17 mouse cellular contexts compared by ENCODE assay signal in genomic region chr2:123194533-123194932, GRCm38 (mm10).
DNase-seq lines count a peak whose midpoint lies in the region; ATAC-seq and TF ChIP-seq lines count a peak whose summit lies in the region.
"Had no signal": no experiment of that assay in that cellular context is flagged by ENCODE, and none has a peak within 500 bp of the region (broad histone marks: within the 10 kb centered on the region; RNA-seq: fewer than 3 reads in every experiment).

No protein-coding gene starts in this region.

- peak; percentile 29; the same call in 1 of the 2 replicates for TF ChIP-seq CTCF in kidney, postnatal 0 days (IDR thresholded peaks at IDR 0.05; ENCODE audit: low read depth)
- TF ChIP-seq CTCF in liver, postnatal 0 days (IDR thresholded peaks at IDR 0.05; ENCODE audit: low read depth): no peak

- H3K27ac ChIP-seq in kidney, postnatal 0 days: no peak overlapping the region
- H3K27ac ChIP-seq in liver, postnatal 0 days (ENCODE audit: low read depth): no peak overlapping the region
- H3K27ac ChIP-seq: embryonic facial prominence, embryonic 12.5 days; heart, embryonic 13.5 days; hindbrain, embryonic 10.5 days; liver, embryonic 12.5 days had no signal

- no peaks in the 10 kb centered on the region for H3K27me3 ChIP-seq in kidney, postnatal 0 days (ENCODE audit: insufficient read depth, low read length)
- H3K27me3 ChIP-seq in liver, postnatal 0 days (ENCODE audit: insufficient read depth, low read length): no peaks in the 10 kb centered on the region
- H3K27me3 ChIP-seq: embryonic facial prominence, embryonic 12.5 days; heart, embryonic 13.5 days; liver, embryonic 12.5 days had no signal

- ATAC-seq in kidney, postnatal 0 days (replicated peaks; ENCODE audit: low FRiP score, low read depth): no peak
- no peak for ATAC-seq in liver, postnatal 0 days
- ATAC-seq: liver, embryonic 12.5 days; midbrain, embryonic 16.5 days had no signal

- H3K36me3 ChIP-seq in kidney, postnatal 0 days (ENCODE audit: insufficient read depth, low read length): no peaks in the 10 kb centered on the region
- H3K36me3 ChIP-seq in liver, postnatal 0 days (replicated peaks; ENCODE audit: insufficient read depth, low read length): no peaks in the 10 kb centered on the region
- H3K36me3 ChIP-seq: embryonic facial prominence, embryonic 12.5 days; heart, embryonic 13.5 days; hindbrain, embryonic 10.5 days; liver, embryonic 12.5 days had no signal

- no peaks in the 10 kb centered on the region for H3K4me1 ChIP-seq in kidney, postnatal 0 days (replicated peaks; ENCODE audit: insufficient read depth, low read length)
- H3K4me1 ChIP-seq in liver, postnatal 0 days (ENCODE audit: insufficient read depth): no peaks in the 10 kb centered on the region
- H3K4me1 ChIP-seq: embryonic facial prominence, embryonic 12.5 days; heart, embryonic 13.5 days; hindbrain, embryonic 10.5 days; liver, embryonic 12.5 days had no signal

- TF ChIP-seq EP300 in liver, postnatal 0 days (IDR thresholded peaks at IDR 0.05; ENCODE audit: low read depth): no peak

- no peak overlapping the region for H3K4me3 ChIP-seq in kidney, postnatal 0 days (replicated peaks; ENCODE audit: low read depth, low read length)
- H3K4me3 ChIP-seq in liver, postnatal 0 days (ENCODE audit: low read depth, low read length): no peak overlapping the region
- H3K4me3 ChIP-seq: embryonic facial prominence, embryonic 12.5 days; heart, embryonic 13.5 days; hindbrain, embryonic 10.5 days; liver, embryonic 12.5 days had no signal

- no peak overlapping the region for H3K9ac ChIP-seq in kidney, postnatal 0 days (ENCODE audit: low read depth, low read length)
- no peak overlapping the region for H3K9ac ChIP-seq in liver, postnatal 0 days (replicated peaks)
- H3K9ac ChIP-seq: embryonic facial prominence, embryonic 12.5 days; heart, embryonic 13.5 days; liver, embryonic 12.5 days had no signal

- DNase-seq in cerebellum, postnatal 14 days: peak; percentile 9 to 15
- no peak for DNase-seq in cerebellum, adult 9-10 months
- DNase-seq in kidney, postnatal 0 days (ENCODE audit: low spot score): peak; percentile 31
- no peak for DNase-seq in kidney, postnatal 14 days
- DNase-seq in retina, embryonic 14.5 days (ENCODE audit: low spot score): peak; percentile 16
- DNase-seq in retina, postnatal 1 day: no peak
- DNase-seq in right cerebral cortex, postnatal 14 days: peak; percentile 7
- DNase-seq in liver, postnatal 0 days: no peak
- DNase-seq: adrenal gland, postnatal 25 days; gastrocnemius, postnatal 25 days; kidney, adult 9 months; spleen, adult 18-20 months had no signal

- WGBS in kidney, postnatal 0 days: 61% methylated on average over 1 of the region's 1 CpGs
- 63% methylated on average over 1 of the region's 1 CpGs for WGBS in liver, postnatal 0 days (ENCODE audit: insufficient replicate concordance)

- H3K4me2 ChIP-seq in kidney, postnatal 0 days (ENCODE audit: low read length): no peak overlapping the region
- no peak overlapping the region for H3K4me2 ChIP-seq in liver, postnatal 0 days (ENCODE audit: low read depth, low read length)
- H3K4me2 ChIP-seq: embryonic facial prominence, embryonic 12.5 days; heart, embryonic 13.5 days; liver, embryonic 12.5 days had no signal

- no peaks in the 10 kb centered on the region for H3K9me3 ChIP-seq in kidney, postnatal 0 days (replicated peaks; ENCODE audit: low read length)
- H3K9me3 ChIP-seq in liver, postnatal 0 days (ENCODE audit: low read length): no peaks in the 10 kb centered on the region
- H3K9me3 ChIP-seq: embryonic facial prominence, embryonic 12.5 days; heart, embryonic 13.5 days; hindbrain, embryonic 10.5 days; liver, embryonic 12.5 days had no signal

Comparison
In these comparisons a context has a peak if more than half of its experiments do, and no peak if none do; other contexts are left out.
1. DNase-seq: peak in cerebellum, postnatal 14 days (2 of 2), kidney, postnatal 0 days (single experiment), retina, embryonic 14.5 days (single experiment) and right cerebral cortex, postnatal 14 days (single experiment); none in cerebellum, adult 9-10 months (single experiment), kidney, postnatal 14 days (single experiment), retina, postnatal 1 day (single experiment) and liver, postnatal 0 days (single experiment).